Mouse (Mus musculus) bone marrow, adult 2 months (tissue): ENCODE measurements around the gene Fbxl21.

Experiments used
- CTCF ChIP-seq: fragments of 200-500 bp; IDR thresholded peaks from 2 replicates; pipeline ENCODE4 v1.5.1; 2011; ENCODE audit warnings: low read length, control low read depth; ENCODE audit not compliant: control insufficient read depth, insufficient read depth
- POLR2A ChIP-seq: fragments of 200-500 bp; IDR thresholded peaks from 2 replicates; pipeline ENCODE4 v1.6.1; 2011; ENCODE audit warnings: low read depth, mild to moderate bottlenecking, control low read depth, low read length, borderline replicate concordance; ENCODE audit not compliant: control insufficient read depth

- TF ChIP-seq CTCF, result no peak
- TF ChIP-seq POLR2A, result no peak
Observed at GRCm38 (mm10) chr13:56527846-56528245, 5.6 kb downstream of the Fbxl21 start.
